Mouse (Mus musculus) adrenal gland, postnatal 10 days (tissue): Measurements from ENCODE around the gene Ethe1. TPM values are rescaled to one million over a fixed set of nuclear protein-coding genes. Genes with fewer than 3 reads are reported as not detected.
"Not testable (repeated sequence)": the region's sequence is repeated elsewhere in the genome, so short reads cannot be mapped to it uniquely, and the experiment has no call there.

Source experiments
- DNase-seq: peaks from one replicate; pipeline ENCODE4 v3.0.0; 2021; ENCODE audit warnings: mixed read lengths
- total RNA-seq, 2 experiments: library from RNA; stranded (reverse); gene quantifications; 2 replicates each; pipeline ENCODE4 v1.2.3; 2021

The Ethe1 gene
- total RNA-seq, 2 experiments from 2014 or later = 20.0 to 23.1 TPM

DNA sequence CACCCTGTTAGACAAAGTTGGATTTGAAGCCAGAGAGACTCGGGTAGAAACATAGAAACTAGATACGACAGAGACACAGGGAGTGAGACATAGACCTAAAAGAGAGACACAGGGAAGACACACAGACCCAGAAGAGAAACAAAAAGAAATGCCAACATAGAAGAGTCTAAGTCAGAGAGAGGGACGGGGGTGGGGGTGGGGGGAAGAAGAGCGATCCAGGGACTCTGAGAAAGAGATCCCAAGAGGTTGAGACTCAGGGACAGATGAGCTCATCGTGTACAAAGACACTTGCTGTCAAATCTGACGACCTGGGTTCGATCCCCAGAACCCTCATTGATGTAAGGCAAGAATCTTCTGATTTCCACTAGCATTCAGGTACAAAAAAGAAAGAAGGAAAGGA, 24.4 kb downstream of the Ethe1 start:
- DNase-seq = no peak

DNA sequence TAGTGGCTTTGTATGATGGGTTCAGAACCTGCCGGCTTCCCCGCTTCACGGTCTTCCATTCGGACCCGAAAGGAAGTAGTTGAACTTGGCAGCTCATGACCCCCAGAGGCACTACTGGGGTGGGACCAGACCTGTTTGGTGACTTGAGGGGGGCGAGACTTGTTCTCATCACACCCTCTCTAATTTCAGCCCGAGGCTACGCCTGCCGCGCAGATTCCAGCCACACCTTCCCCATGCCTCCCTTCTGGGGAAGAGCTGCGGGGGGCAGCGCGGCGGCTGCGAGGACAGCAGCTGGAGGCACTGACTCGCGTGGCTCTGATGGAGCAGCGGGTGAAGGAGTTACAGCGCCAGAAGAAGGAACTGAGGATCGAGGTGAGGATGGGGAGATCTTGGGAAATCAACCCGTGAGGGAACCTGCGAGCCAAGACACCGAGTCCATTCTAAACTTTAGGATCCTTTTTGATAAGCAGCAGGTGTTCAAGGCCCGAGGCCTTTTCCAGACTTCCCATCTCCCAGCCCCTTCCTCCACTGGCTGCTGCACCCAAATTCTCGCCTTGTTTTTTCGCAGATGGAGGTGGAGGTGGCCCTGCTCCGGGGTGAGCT, 25.1 kb downstream of the Ethe1 start:
- no peak for DNase-seq

DNA sequence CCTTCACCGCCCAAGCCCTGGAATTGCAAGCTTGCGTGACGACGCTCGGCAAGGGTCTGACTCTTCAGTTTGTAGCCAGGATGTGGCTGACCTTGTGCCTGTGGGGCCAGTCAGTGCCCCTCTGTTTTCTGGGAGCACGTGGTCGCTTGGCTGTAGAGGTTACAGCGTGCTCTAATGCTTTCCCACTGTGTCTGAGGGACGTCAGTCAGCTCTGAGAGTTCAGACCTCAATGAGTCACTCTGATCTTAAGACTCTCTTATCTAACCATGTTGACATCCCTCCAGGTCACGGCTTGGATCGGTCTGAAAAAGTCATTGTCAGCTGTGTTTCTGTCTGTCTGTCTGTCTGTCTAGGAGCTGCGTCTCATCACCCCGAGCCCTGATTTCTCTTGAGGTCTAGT, 27.5 kb downstream of the Ethe1 start:
- DNase-seq = no peak

DNA sequence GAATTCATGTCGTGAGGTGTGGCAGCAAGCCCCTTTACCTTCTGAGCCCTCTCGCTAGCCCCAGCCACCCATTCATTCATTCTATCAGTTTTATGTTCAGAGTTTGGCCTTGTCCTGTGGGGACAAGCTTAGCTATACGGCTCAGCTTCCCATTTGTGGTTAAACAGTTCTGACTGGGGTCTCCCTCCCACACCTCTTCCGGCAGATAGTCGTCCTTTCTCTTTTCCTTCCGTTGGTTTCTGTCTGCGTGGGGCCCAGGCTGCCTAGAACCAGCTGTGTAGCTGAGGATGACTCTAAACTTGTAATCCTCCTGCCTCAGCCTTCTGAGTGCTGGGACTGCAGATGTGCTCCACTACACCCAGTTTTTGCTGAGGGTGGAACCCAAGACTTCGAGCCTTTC, 30.4 kb downstream of the Ethe1 start:
- no peak for DNase-seq

DNA sequence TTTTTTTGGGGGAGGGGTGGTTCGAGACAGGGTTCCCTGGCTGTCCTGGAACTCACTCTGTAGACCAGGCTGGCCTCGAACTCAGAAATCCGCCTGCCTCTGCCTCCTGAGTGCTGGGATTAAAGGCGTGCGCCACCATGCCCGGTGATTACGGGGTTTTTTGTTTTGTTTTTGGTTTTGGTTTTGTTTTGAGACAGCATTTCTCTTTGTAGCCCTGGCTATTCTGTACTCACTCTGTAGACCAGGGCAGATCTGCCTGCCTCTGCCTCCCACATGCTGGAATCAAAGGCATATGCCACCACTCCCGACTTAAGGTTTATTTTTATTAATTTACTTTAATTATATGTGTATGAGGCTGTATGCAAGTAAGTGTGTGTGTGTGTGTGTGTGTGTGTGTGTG, 31.0 kb downstream of the Ethe1 start:
- not testable (repeated sequence) for DNase-seq

DNA sequence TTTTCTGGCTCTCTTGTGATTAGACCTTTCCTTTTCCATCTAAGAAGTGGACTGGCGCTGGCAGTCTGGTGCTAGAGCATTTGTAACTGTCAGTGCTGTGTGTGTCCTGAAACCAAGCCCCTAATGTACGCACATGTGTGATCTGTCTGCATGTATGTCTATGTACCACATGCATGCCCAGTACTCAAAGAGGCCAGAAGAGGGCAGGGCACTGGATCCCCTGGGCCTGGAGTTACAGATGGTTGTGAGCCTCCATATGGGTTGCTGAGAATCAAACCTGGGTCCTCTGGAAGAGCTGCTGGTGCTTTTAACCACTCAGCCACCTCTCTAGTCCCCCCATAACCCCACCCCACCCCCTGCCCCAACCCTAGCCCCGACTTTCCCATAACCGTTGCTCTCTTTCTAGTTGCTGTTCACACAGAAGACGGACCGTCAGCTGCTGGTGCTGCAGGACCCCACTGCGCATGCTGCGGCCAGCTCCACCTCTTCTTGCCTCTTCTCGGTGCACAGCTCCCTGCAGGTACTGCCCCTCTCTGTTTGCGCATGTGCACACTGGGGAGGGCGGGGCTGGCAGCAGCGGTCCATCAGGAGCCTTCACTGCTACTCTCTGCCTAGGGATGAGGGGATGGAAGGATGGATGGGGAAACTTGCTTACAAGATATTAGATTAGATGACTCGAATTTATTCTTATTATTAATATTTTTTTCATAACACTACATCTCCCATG, 32.5 kb downstream of the Ethe1 start:
- DNase-seq = no peak

DNA sequence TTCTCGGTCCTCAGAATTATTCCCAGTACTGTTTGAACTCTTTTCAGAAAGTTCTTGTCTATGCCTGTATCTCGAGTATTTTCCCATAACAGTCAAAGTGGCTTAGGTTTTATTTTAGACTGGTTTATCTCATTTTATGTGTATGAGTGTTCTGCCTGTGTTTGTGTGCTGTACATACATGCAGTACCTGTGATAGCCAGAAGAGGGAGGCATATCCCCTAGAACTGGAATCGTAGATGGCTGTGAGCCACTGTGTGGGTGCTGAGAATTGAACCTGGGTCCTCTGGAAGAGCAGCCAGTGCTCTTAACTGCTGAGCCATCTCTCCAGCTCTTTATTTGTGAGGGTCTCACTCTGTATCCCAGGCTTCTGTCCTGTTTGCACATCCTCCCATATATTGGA, 33.9 kb downstream of the Ethe1 start:
- no peak for DNase-seq

DNA sequence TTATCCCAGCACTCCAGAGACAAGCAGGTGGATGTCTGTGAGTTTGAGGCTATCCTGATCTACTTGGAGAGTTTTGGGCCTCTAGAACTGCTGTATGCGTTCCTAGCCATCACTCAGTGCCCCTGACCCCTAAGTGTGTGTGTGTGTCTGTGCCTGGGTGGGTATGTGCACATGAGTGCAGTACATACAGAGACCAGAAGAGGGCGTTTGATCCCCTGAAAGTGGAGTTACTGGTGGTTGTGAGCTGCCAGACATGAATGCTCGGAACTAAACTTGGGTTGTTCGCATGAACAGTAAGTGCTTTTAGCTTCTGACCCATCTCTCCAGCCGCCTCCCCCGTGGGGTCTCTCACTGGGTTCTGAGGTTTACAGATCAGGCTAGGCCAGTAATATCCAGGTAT, 35.6 kb downstream of the Ethe1 start:
- no peak for DNase-seq

DNA sequence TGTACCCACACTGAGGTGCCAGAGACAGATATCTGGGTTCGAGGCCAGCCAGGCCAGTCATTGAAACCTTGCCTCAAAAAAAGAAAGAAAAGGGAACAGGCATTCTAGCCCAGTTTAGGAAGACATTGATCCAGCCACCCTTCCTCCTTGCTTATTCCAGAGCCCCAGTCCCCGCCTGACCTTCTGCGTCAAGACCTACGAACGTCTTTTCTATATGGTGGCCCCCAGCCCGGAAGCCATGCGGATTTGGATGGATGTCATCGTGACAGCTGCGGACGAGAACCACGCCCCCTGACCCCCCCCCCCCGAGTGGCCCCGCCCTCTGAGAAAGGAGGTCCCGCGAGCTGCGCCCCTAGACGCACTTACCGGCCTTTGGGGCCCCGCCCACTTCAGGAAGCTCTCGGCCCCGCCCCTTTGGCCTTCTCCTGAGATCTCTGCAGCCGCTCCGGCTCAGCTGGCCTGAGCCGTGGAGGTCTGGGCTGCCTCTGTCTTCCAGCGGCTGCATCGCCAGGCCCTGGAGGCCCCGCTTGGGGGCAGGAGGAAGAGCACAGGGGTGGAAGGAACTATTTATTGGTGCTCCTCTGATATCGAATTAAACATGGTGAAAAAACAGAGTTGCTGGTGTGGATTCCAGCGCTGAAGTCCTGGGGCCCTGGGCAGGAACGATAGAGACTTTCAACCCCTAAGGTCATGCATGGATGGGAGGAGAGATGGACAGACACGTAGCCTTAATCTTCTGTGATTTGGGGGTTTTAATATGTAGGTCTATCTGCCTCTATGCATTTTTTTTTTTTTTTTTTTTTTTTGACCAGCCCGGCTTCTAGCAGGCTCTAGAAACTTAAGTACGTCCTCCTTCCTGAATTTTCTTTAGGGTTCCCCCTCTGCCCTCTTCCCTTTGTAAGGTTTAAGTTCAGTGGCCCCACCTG, 41.6 kb downstream of the Ethe1 start:
- DNase-seq = peak; percentile 92

DNA sequence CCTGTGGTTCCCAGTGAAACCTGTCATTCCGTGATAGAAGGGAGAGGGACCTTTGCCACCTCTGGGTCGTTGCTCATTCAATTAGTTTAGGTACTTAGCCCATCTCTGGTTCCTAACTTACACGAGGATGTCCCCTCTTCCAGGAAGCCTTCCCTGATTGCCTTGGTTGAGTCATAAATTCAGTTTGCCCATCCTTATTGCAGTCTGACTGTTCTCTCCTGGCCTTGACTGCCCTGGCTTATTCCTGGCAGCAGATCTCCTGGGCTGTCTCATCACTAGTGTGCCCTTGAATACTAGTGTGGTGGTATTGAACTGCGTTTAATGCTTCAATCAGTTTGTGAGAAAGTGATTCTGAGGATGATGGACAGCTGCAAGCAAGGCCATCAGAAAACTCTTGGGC, 42.3 kb downstream of the Ethe1 start:
- peak; percentile 48 for DNase-seq

DNA sequence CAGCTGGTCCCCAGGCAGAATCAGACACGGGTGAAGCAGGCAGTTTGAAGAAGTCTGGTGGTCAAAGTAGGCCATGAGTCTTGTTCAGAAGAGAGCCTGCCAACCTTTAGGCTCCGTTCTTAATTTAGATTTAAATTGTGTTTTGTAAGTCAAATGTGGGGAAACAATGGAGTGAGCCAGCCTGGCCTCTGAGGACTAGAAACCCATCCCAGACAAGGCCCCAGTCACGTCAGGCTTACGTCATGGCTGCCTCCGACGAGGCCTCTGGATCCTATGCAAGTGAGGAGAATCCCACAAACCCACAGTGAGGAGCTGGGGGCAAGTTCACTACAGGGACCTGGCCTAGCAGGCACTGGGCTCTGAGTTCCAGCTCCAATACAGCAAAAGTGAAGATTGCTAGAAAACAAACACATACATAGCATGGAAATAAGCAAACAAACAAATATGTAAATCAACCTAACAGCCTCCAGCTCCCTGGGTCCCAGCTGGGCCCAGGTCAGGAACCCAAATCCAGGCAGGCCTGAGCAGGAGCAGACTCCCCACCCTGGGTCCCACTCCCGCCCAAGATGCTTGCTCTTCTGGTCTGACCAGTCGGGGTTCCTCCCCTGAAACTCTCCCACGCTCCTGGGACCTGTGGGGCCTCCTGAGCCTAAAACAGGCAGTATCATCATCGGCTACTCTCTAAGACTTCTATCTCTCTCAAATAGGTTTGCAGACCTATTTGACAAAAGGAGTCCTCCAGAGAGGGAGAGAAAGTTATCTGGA, 43.0 kb downstream of the Ethe1 start:
- no peak for DNase-seq

DNA sequence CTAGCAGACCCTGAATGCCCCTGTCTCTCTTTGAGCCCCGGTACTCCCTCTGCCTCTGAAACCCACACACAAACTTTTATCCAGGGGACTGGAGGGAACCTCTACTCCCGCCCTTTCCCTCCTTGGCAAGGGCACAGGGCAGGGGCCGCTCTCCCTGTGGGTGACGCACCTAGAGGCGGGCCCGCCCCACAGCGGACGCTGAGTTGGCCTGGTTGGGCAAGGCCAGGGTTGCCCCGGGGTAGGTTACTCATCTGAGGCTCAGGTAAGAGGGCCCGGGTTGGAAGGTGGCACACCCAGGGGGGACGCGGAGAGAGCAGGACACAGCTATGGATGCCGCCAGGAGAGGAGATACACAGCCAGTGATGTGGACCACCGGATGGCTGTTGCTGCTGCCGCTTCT, 48.9 kb downstream of the Ethe1 start, which contains the start of gene Lypd3:
TSS of gene Lypd3 (plus strand) at position 287 of the 400 bp plus-strand sequence.
- DNase-seq = no peak

DNA sequence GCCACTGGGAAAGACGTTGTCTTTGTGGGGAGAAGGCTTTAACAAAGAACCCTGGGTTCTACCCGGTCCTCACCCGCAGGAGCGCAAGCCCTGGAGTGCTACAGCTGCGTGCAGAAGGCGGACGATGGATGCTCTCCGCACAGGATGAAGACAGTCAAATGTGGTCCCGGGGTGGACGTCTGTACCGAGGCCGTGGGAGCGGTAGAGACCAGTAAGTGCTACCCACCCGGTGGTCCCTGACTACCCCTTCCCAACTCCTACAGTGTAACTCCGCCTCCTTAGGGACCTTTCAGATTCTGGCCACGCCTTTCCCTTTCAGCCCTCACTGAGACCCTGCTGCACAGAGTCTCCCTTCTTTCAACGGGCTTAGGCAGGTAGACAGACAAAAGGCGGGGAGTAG, 49.7 kb downstream of the Ethe1 start:
- no peak for DNase-seq

DNA sequence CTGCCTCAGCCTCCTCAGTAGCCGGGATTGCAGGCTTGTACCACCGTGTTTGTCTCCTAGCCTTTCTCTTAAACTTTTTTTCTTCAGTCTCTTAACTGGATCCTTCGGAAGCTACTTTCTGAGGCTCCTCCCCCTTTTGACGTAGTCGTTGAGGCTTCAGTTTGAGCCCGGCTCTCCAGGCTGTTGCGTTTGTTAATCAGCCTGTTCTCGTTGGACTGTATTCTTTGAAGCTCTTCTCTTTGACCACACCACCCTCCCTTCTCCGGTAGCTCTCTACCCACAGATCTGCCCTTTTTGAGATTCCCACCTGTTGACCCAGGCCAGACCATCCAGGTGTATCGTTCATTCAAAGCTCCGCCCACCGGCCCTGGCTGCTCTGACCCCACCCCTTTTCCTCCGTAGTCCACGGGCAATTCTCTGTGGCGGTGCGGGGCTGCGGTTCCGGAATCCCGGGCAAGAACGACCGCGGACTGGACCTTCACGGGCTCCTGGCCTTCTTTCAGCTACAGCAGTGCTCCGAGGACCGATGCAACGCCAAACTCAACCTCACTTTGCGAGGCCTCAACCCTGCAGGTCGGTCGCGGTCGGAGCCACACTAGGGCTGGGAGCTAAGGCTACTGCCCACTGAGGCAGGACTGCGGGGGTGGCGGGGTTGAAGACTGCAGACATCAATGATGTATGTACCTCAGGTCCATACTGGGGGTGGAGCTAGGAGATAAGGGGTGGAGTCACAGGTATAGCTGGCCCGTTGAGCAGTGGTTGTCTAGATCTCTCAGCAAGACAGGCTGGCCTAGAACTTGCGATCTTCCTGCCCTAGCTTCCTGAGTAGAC, 50.9 kb downstream of the Ethe1 start:
- DNase-seq = peak; percentile 30

DNA sequence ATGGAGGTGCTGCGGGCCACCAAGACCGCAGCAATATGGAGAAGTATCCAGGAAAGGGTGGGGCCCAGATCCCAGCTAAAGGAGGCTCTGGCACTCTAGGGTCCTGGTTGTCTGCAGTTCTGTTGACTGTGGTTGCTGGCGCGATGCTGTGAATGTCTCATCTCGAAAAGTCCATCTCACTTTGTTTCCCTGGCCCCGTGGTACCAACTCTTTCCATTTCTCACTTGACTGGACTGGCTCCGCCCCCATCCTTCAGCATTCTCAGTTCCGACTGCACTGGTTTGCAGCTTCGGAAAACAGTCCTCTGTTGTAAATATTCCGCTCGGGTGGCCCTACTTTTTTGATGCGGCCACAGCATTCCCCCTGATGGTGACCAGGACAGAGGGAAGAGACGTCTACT, 53.1 kb downstream of the Ethe1 start:
- no peak for DNase-seq

DNA sequence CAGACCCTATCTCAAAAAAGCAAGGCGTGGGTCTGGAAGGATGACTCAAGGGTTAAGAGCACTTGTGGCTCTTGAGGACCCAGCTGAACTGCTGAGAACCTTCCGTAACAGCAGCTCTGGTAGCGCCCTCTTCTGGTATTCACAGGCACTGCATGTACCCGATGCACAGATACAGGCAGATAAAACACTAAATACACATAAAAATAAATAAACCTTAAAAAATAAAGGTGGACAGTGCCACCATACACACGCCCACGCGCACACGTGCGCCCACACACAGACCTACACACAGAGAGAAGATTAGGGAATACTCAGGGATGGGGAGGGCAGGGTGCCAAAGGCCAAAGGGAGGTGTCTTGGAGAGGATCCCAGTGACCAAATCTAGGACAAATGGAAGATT, 55.1 kb downstream of the Ethe1 start:
- DNase-seq = peak; percentile 76

DNA sequence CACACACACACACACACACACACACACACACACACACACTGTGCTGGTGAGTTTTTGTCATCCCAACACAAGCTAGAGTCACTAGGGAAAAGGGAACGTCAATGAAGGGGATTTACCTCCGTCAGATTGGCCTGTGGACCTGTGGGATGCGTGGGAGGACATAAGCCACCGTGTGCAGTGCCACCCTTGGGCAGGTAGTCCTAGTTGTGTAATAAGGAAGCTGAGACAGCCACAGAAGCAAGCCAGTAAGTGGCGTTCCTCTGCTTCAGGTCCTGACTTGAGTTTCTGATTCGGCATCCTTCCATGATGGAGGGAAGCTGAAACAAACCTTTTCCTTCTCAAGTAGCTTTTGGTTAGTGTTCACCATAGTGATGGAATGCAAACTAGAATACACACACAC, 57.1 kb downstream of the Ethe1 start:
- DNase-seq = no peak

DNA sequence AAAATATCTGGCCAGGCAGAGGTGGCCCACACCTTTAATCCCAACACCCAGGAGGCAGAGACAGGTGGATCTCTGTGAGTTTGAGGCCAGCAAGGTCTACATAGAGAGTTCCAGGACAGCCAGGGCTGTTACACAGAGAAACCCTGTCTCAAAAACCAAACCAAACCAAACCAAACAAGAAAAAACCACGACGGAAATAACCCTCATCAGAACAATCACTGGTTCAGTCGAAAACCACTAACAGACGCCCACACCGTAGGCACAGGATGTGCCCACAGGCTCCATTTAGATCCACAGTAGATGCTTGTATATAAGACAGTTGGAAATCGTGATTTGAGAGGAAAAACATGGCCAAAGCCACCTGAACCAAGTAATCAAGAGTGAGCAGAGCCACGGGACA, 57.7 kb downstream of the Ethe1 start:
- DNase-seq = no peak

DNA sequence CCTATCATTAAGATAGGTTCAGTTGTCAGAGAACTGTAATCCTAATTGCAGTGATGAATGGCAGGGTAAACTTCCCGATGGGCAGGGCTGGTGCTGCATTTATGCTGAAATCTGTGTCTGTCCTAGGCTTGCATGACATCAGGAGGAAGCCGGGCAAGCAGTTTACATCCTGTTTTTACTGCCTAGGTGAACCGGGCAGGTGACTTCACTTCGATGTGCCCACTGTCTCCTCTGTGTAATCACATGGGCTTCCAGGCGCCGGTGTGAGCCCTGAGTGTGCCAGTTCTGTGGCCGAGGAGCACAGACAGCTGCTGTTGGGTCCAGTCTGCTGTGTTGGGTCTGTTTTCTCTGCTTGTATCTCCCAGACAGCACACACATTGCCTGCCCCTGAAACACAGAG, 59.1 kb downstream of the Ethe1 start:
- DNase-seq = no peak

DNA sequence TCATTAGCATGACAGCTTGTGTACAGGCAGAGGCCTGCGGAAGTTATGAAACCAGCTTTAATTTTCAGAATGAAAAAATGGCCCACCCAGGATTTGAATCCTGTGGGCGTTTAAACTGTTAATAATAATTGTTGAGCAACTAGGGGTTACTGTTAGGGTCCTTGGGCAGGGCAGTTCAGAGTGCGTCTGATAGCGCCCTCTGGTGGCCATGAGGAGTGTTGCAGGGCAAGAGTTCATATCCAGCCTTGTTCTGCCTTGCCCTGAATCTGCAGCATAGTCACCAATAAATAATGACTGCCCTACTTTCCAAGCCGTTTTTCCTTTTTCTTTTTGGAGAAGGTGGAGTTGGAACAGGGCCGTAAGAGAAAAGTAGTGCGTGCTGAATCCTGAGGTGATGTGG, 66.3 kb downstream of the Ethe1 start:
- peak; percentile 76 for DNase-seq
